8 mouse cellular contexts compared by ENCODE assay signal in genomic region chr12:51827958-51828650, GRCm38 (mm10). TPM values are rescaled to one million over a fixed set of nuclear protein-coding genes. Genes with fewer than 3 reads are reported as not detected.
DNase-seq lines count a peak whose midpoint lies in the region; ATAC-seq and TF ChIP-seq lines count a peak whose summit lies in the region.

No protein-coding gene starts in this region.

- H3K4me3 ChIP-seq in MEL (ENCODE audit: control insufficient read depth in 1 of 2, insufficient read depth in 1 of 2, low read depth in 2 of 2, low read length in 2 of 2): peak overlapping the region; percentile 79 to 97
- H3K4me3 ChIP-seq in hindbrain, embryonic 12.5 days: peak overlapping the region; percentile 96
- peak overlapping the region; percentile 77 for H3K4me3 ChIP-seq in midbrain, embryonic 12.5 days

- no peak for TF ChIP-seq POLR2A in MEL (IDR thresholded peaks at IDR 0.05; ENCODE audit: control insufficient read depth in 1 of 2, insufficient read depth in 1 of 2, low read depth in 1 of 2, low read length in 2 of 2, poor library complexity in 1 of 2)

- TF ChIP-seq CTCF in MEL (IDR thresholded peaks at IDR 0.05 in 2 of 3, conservative IDR thresholded peaks at IDR 0.05 in 1 of 3; ENCODE audit: control insufficient read depth in 1 of 3, insufficient read depth in 1 of 3, low read depth in 2 of 3, low read length in 3 of 3, poor library complexity in 1 of 3, severe bottlenecking in 1 of 3): no peak

- H3K4me1 ChIP-seq in MEL (ENCODE audit: control insufficient read depth in 1 of 2, insufficient read depth in 2 of 2, low read length in 2 of 2): peaks cover 10 to 14% of the 10 kb centered on the region in 2 experiments; a peak in 3 of 4 replicates
- H3K4me1 ChIP-seq in hindbrain, embryonic 12.5 days: peaks cover 19% of the 10 kb centered on the region
- H3K4me1 ChIP-seq in midbrain, embryonic 12.5 days: peaks cover 15% of the 10 kb centered on the region

- peak overlapping the region; percentile 89 for H3K27ac ChIP-seq in MEL (ENCODE audit: control insufficient read depth, low read depth, low read length)
- peak overlapping the region; percentile 99 for H3K27ac ChIP-seq in hindbrain, embryonic 12.5 days
- peak overlapping the region; percentile 99 for H3K27ac ChIP-seq in midbrain, embryonic 12.5 days (replicated peaks)

- H3K27me3 ChIP-seq in MEL (ENCODE audit: control insufficient read depth in 1 of 2, insufficient read depth in 2 of 2, low read length in 2 of 2): no peaks in the 10 kb centered on the region
- no peaks in the 10 kb centered on the region for H3K27me3 ChIP-seq in hindbrain, embryonic 12.5 days
- H3K27me3 ChIP-seq in midbrain, embryonic 12.5 days: 0 out of 2 replicates have a peak, but pooled peaks cover 2% of the 10 kb centered on the region

- peak in 1 of 2 experiments; percentile 47; a peak in 1 of 4 replicates for TF ChIP-seq EP300 in MEL (IDR thresholded peaks at IDR 0.05; ENCODE audit: low read depth in 1 of 2, low read length in 2 of 2)

- no peaks in the 10 kb centered on the region for H3K9me3 ChIP-seq in MEL (replicated peaks; ENCODE audit: insufficient read depth, low read length)
- H3K9me3 ChIP-seq in hindbrain, embryonic 12.5 days (replicated peaks): no peaks in the 10 kb centered on the region
- H3K9me3 ChIP-seq in midbrain, embryonic 12.5 days: no peaks in the 10 kb centered on the region

- peak overlapping the region; percentile 99 for H3K9ac ChIP-seq in MEL (ENCODE audit: control insufficient read depth, low read depth, low read length, poor library complexity, severe bottlenecking)
- H3K9ac ChIP-seq in hindbrain, embryonic 12.5 days: peak overlapping the region; percentile 95
- H3K9ac ChIP-seq in midbrain, embryonic 12.5 days (replicated peaks): peak overlapping the region; percentile 95

- 28% methylated on average over 6 of the region's 6 CpGs for WGBS in hindbrain, embryonic 12.5 days
- 32% methylated on average over 6 of the region's 6 CpGs for WGBS in midbrain, embryonic 12.5 days

- H3K4me2 ChIP-seq in hindbrain, embryonic 12.5 days (replicated peaks): peak overlapping the region; percentile 70
- H3K4me2 ChIP-seq in midbrain, embryonic 12.5 days (replicated peaks): peak overlapping the region; percentile 59

- DNase-seq in kidney, adult 9 months: peak; percentile 29
- no peak for DNase-seq in kidney, adult 8-10 months
- DNase-seq in MEL (ENCODE audit: low read depth, low spot score): peak; percentile 55
- DNase-seq in retina, embryonic 14.5 days (ENCODE audit: low spot score): no peak
- DNase-seq in frontal cortex, postnatal 25 days (ENCODE audit: low spot score in 2 of 2): no peak
- no peak for DNase-seq in cerebellum, adult 18-20 months

- no peak for ATAC-seq in hindbrain, embryonic 12.5 days (ENCODE audit: low FRiP score)
- ATAC-seq in midbrain, embryonic 12.5 days (ENCODE audit: low FRiP score, low read depth): no peak

- H3K36me3 ChIP-seq in MEL (ENCODE audit: control insufficient read depth in 1 of 2, insufficient read depth in 2 of 2, low read length in 2 of 2): peaks cover 19 to 36% of the 10 kb centered on the region in 2 experiments
- peaks cover 10% of the 10 kb centered on the region for H3K36me3 ChIP-seq in hindbrain, embryonic 12.5 days
- H3K36me3 ChIP-seq in midbrain, embryonic 12.5 days: peaks cover 14% of the 10 kb centered on the region

- H3K79me2 ChIP-seq in MEL (ENCODE audit: control insufficient read depth, insufficient read depth, low read length, poor library complexity): peaks cover 65% of the 10 kb centered on the region

- no peak for TF ChIP-seq RAD21 in MEL (IDR thresholded peaks at IDR 0.05; ENCODE audit: low read depth, low read length)

TF ChIP-seq in MEL, 35 proteins besides CTCF, POLR2A, EP300 and RAD21:
- TF ChIP-seq RCOR1 (IDR thresholded peaks at IDR 0.05; ENCODE audit: low read depth, low read length) (no peak), UBTF (IDR thresholded peaks at IDR 0.05; ENCODE audit: borderline replicate concordance, insufficient read depth, low read depth, low read length) (no peak), ZMIZ1 (IDR thresholded peaks at IDR 0.05; ENCODE audit: low read depth, low read length) (no peak), SIN3A (IDR thresholded peaks at IDR 0.05; ENCODE audit: low read length) (no peak), USF1 (IDR thresholded peaks at IDR 0.05; ENCODE audit: low read depth, low read length) (no peak), ZKSCAN1 (IDR thresholded peaks at IDR 0.05; ENCODE audit: low read depth, low read length) (no peak), ZC3H11A (IDR thresholded peaks at IDR 0.05; ENCODE audit: low read depth, low read length) (no peak), TCF12 (IDR thresholded peaks at IDR 0.05; ENCODE audit: low read depth, low read length) (peak; percentile 12; the same call in 1 of the 2 replicates), ZNF384 (IDR thresholded peaks at IDR 0.05; ENCODE audit: low read depth, low read length) (peak; percentile 78), E2F4 (IDR thresholded peaks at IDR 0.05; ENCODE audit: borderline replicate concordance, low read depth, low read length) (no peak), MXI1 (IDR thresholded peaks at IDR 0.05; ENCODE audit: low read depth, low read length) (peak; percentile 40; the same call in 1 of the 2 replicates), TBP (IDR thresholded peaks at IDR 0.05; ENCODE audit: low read depth, low read length) (0 out of 2 replicates have a peak, but pooled peaks have one; percentile 18), GATA1 (IDR thresholded peaks at IDR 0.05; ENCODE audit: low read depth, low read length) (peak; percentile 52; the same call in 1 of the 2 replicates)
TF ChIP-seq in MEL: peak in this region for 5.

RNA-seq across cellular contexts. Expression of gene Hectd1, which starts 1.2 kb away (rescaled TPM):
- total RNA-seq in MEL (2012; rRNA removed): 67.3 and 72.0 TPM in 2 replicates
- polyA plus RNA-seq in MEL (2012; ENCODE audit: insufficient read depth in 1 of 2, insufficient read length in 2 of 2, low read depth in 1 of 2, low replicate concordance in 2 of 2, missing spikeins in 1 of 2): 100 to 1,000 TPM in 1 of 2 experiments, 10 to 100 TPM in 1; 55.2 to 248 TPM
- 40.9 and 42.8 TPM in 2 replicates for polyA plus RNA-seq in hindbrain, embryonic 12.5 days (2016; fragmentation: Nextera tagmentation; extraction: Ambion mirVana)
- 40.8 and 41.5 TPM in 2 replicates for polyA plus RNA-seq in midbrain, embryonic 12.5 days (2016; fragmentation: Nextera tagmentation; extraction: Ambion mirVana)

Comparison
In these comparisons a context has a peak if more than half of its experiments do, and no peak if none do; other contexts are left out.
1. DNase-seq: peak in kidney, adult 9 months (single experiment) and MEL (single experiment); none in kidney, adult 8-10 months (0 of 2), retina, embryonic 14.5 days (single experiment), frontal cortex, postnatal 25 days (0 of 2) and cerebellum, adult 18-20 months (0 of 2).
2. Peak in every context shown above with its lines, with median percentiles within 50 percentile points of each other: H3K27ac ChIP-seq, H3K4me3 ChIP-seq and H3K9ac ChIP-seq.